Mouse (Mus musculus): ENCODE results near the gene Sys1. TPM values are rescaled to one million over a fixed set of nuclear protein-coding genes. Genes with fewer than 3 reads are reported as not detected.

The Sys1 gene
- polyA plus RNA-seq, 1 experiment, result 244 TPM

DNA sequence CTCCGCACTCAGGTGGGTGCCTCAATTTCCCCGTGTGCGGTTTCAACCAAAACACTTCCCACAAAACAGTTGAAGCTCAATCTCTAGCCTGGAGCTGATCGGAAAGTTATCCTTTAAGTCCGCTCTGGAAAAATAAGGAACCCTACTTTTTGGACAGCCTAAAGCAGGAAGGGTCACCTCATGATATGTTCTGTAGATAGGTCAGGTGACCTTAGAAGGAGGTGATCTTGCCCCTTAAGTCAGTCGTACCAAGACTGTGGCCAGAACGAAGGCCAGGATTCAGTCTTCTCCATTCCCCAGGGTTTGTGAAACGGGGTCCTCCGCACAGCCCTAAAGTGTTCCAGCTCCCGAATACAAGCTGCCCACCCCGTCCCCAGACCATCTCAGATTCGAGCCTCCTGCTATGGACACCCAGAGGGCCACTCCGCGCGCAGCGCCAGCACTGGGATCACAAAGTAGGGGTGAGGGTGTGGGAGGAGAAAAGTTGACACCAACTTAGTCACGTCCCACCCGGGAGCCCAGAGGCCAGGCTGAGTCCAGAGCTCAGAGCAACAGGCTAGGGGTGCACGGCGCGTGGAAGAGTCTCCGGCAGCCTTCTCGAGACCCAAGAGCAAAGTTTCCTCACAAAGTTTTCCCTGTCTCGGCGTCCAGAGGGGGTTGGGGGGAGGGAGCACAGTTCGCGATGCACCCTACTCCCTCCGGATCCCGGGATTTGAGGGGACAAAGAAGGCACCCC is 14.3 kb upstream of the Sys1 start:
- no peak for TF ChIP-seq GATA1 (IDR thresholded peaks at IDR 0.05; ENCODE audit: low read length)

DNA sequence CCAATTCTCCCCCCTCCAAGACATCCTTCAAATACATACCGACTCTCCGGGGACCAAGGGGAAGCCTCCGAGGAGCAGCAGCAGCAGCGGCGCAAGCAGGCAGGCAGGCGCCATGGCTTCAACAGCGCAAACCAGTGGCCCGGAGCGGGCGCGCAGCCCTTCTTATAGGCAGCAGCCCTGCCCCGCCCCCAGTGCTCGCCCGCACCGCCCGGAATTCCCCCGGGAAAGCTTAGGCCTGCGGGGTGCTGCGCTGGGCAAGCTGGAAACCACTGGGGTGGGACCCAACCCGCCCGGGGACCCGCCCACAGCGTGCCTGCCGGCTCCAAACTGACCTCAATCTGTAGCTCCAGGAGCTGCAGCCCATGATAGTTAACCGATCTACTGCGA is 13.7 kb upstream of the Sys1 start:
- no peak for TF ChIP-seq GATA1 (IDR thresholded peaks at IDR 0.05; ENCODE audit: low read length)

DNA sequence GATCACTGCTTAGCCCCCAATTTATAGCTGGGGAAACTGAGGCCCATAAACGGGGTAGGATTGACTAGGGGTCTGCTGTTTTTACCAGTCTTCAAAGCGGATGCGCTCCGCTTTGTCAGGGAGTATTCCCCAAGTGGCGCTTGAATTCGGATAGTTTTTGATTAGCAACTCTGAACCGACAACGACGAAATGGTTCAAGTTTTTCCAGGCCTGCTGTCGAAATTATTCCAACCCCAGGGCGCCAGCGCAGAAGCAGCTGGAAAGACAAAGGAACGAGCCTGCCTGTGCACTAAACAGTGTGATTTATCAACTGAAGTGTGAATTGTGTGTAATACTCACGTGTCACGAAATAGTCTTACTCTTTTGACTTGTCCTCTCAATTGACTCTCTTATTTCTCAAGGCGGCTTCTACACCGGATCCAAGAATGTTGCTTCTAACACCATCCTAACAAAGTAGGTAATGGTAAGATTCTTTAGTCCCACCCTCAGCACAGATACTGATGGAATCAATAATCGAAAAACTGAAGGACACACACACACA is 13.2 kb upstream of the Sys1 start, which contains the start of gene Sdc4:
TSS of gene Sdc4 (minus strand) at position 428 of the 541 bp plus-strand sequence.
- no peak for TF ChIP-seq GATA1 (IDR thresholded peaks at IDR 0.05; ENCODE audit: low read length)

DNA sequence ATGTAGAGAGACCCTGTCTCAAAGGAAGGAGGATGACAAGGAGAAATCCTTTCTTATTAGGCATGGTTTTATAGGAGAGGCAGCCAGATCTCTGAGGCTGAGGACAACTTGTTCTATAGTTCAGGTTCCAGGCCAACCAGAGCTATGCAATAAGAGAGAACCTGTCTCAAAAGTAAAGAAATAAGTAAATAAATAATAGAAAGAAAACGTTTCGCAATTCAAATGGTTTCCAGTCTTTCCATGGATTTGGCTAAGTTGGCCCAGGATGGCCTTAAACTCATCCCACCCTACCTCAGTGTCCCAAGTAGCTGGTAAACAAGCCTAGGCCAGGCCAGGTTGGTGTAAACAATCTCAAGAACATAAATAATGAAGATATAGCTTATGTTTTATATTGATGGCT is 12.1 kb upstream of the Sys1 start:
- TF ChIP-seq GATA1 (IDR thresholded peaks at IDR 0.05; ENCODE audit: low read length), result no peak

DNA sequence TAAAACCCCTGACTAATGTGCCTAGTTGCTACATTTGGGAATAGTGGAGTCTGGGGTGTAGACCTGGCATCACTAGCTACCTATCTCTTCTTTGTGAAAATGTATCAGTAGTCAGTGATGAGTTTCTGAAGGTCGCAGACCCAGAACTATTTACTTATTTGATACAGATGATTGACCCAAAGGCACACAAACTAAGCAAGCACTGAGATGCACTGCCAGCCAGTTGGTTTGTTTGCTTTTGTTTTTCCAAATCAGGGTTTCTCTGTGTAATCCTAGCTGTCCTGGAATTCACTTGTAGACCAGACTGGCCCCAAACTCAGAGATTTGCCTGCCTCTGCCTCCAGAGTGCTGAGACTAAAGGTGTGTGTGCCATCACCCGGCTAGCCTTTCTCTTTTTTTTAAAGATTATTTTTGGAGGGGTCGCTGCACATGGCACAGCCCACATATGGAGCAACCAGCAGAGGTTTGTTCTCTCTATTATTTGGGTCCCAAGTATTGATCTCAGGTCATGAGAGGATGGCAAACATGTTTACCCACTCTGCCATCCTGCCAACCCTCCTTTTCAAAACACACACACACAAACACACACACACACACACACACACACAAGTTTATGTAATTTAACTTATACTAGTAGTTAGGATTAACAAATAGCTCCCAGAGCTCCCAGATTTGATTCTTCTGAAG is 11.2 kb upstream of the Sys1 start:
- TF ChIP-seq GATA1 (IDR thresholded peaks at IDR 0.05; ENCODE audit: low read length), result no peak

DNA sequence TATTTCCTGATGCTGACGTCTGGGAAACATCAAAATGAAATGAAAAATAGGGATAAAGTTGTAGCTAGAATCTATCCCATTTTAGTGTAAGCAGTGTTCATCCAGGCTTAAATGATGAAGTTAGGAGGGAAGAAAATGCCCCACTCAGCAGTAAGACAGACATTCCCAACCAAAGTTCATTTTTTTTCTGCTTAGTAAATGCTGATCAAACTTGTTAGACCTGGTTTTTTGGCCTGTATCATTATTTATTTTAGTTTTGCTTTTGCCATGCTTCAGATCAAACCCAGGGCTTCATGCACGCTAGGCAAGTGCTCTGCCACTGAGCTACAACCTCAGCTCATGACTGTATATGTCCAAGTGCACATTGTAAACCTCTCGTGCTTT is 10.7 kb upstream of the Sys1 start:
- no peak for TF ChIP-seq GATA1 (IDR thresholded peaks at IDR 0.05; ENCODE audit: low read length)

DNA sequence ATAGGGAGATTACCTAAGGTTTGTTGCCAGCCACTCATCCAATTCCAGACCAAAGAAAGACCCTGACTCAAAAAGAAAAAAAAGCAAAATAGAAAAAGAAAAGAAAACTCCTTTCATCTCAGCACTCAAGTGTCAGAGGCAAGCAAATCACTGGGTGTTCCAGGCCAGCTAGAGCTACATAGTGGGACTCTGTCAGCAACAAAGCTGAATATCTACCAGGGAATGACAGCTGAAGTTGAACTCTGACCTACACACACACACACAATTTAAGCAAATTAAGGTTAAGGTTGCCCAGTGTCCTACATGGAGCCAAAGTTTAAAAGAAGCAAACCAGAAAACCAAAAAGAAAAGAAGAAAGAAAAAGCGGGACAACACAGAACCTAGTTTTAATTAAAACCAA is 8.6 kb upstream of the Sys1 start:
- TF ChIP-seq GATA1 (IDR thresholded peaks at IDR 0.05; ENCODE audit: low read length), result no peak

DNA sequence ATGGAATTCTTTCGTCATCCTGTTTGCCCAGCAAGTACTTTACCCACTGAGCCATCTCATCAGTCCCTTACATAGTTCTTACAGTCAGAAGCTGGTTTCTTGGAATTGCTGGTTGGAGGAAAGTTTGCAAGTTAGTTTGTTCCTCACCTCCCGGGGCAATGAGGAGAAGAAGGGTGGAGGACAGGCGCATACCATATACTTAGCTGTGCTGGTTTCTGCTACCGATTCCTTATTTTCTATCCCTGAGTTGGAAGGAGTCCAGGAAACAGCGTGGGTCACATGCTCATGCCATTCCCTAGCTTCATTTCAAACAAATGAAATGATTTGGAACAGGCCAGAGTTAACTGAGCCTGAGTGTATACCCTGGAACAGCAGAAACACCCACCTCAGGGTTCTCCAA is 7.8 kb upstream of the Sys1 start:
- TF ChIP-seq GATA1 (IDR thresholded peaks at IDR 0.05; ENCODE audit: low read length), result no peak

DNA sequence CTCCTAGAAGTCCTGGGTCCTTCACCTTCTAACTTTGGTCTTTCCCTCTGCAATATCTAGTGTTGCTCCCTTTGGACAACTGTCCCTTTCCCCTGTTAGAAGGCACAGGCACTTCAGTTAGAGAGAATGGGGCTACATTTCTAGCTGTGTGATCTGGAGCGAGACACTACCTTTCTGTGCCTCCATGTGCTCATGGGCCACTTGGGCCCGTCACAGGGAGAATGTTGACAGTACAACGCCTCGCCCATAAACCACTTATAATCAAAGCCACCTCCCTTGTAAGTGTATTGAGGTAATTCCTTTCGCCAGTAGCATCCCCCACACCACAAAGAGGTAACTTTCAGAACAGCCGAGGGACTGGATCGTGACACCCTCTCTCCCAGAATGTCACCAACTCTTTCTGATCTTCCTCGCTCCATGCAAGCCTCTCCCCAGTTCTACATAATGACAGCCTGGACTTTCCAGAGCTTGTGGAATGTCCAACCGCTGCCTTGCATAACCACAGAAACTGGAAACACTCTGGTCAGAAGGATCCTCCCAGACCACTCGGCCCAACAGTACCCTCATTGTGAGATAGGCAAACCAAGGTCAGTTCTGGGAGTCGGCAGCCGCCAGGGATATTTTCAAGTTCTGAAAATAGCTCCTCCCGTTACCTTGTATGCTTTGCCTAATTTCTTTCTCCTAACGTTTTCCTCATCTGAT is 7.3 kb upstream of the Sys1 start:
- TF ChIP-seq GATA1 (IDR thresholded peaks at IDR 0.05; ENCODE audit: low read length), result no peak

DNA sequence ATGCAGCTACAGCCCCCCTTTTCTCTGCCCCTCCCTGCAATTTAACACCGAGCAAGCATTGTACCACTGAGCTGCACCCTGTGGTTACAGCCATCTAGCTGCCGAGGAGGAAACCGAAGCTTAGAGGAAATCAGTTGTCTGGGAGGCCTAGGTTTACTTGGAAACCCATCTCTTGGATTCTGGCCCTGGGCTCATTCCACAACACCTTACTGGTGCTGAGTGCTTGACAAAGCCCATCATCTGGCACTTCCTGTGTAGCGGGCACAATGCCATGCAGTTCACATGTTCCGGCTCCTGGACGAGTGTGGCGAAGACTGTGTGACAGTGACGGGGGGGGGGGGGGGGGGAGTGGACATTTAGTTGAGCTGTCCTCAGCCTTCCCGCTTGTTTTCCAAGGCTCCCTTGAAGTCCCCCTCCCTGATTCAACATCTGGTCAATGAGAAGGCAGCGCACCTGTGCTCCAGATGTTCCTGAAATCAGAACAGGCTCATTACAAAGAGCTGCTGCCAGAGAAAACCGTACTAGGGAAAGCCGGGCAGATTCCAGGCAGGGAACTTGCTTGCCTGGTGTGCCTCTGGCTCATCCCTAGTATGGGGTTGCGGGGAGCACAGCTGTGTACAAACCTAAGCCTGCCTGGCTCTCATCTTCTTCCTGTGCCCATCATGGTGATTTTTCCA is 4.6 kb upstream of the Sys1 start:
- no peak for TF ChIP-seq GATA1 (IDR thresholded peaks at IDR 0.05; ENCODE audit: low read length)

DNA sequence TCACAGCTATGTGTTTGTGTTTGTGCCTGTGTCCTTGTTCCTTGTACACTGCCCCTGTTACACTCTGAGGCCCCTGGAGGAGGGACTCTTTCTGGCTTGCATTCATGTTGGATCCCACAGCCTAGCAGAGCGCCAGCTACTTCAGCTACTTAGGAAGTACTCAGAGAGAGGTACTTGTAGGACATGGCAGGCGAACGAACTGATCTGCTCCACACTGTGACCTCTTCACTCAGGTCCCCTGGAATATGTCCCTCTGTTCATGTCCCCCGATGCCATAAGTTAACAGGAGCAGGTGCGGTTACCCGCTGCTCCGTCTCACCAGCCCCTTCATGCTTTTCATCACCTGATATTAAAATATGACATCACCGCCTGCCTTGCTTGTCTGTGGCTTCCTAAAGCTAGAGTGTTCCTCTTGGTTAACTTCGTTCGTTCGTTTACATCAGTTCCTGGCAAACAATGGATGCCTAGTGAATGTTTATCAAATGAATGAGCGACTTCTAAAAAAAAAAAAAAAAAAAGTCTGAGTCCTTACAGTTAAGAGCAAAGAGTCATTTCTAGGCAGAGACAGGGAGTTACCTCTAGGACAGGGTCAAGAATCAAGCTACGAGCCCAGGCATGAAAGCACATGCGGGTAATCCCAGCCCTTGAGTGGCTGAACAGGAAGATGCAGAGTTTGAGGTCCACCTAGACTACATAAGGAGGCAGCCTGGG is 3.6 kb upstream of the Sys1 start:
- TF ChIP-seq GATA1 (IDR thresholded peaks at IDR 0.05; ENCODE audit: low read length), result no peak

DNA sequence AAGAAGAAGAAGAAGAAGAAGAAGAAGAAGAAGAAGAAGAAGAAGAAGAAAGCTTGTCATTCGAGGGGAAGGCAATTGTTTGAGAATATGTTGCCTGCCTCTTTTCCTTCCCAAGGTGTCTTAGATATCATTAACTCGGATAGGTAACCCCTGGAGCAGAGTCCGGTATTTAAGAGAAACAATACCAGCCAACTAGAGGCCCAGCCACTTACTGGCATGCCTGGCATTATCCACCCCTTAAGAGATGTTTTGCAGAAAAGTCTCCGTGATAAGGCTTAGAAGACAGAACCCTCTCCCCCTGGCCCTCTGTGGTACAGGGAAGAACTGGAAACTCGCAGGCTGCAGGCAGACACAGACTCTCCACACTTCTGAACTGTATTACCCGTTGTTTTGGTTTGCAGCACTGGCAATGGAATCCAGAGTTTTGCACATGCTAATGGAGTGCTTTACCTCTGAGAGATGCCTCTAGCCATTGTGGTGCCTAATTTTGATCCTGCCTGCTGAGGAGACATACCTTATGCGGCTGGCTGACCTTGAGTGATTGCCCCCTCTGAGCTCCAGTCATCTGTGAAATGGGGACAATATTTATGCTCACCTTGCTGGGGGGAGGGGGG is 2.8 kb upstream of the Sys1 start:
- TF ChIP-seq GATA1 (IDR thresholded peaks at IDR 0.05; ENCODE audit: low read length), result no peak

DNA sequence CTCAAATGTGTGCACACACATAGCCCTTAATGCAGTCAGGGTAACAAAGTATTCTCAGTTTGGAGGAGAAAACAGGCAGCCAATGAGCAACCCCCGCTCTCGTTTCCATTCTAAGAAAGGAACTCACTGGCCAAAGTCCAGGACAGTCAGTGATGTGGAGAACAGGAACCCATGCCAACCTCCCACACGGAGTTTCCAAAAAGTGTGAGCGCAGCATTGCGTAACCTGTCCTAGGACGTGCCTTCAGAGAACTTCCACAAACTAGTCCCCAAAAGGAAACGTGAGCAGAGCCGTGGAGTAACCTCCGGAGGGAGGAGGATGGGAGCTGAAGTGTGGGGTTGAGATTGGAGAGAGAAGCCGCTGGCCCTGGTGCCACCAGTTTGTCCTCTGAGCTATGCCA is 1.9 kb upstream of the Sys1 start:
- no peak for TF ChIP-seq GATA1 (IDR thresholded peaks at IDR 0.05; ENCODE audit: low read length)

DNA sequence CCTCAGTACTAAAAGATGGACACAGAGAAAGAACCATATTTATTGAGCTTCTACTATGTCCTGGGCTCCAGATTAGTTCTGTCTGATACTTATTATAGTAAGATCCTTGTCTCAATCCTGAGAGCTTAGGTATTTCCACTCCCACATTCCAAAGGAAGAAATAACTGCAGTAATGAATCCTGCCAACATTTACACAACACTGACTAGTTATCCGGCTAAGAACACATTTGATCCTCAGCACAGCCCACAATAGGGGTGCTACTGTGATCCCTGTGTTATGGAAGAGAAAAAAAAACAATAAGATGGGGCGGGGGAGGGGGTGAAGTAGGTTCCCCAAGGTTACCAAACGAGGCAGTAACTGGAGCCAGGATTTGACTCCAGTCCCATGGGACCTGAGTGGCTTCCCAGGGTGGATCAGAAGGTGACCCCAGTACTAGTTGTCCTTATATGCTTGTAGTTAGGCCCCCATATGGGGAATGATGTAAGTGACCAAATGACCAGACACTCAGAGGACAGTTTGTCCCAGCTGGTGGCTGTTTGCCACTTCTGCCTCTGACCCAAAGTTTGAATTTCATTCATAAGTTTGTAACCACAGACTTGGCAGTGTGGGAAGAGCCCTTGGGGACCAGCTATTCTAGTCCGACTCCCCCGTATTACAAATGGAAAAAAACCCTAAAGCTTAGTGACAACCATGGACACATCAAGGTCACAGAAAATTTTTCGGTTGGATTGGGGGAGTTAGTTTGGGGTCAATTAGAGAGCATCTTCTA is 1.2 kb upstream of the Sys1 start:
- TF ChIP-seq GATA1 (IDR thresholded peaks at IDR 0.05; ENCODE audit: low read length), result no peak

Measured in G1E-ER4 (cell line).